ENCODE assay signal across 36 mouse cellular contexts in genomic region chr1:66608304-66608703, GRCm38 (mm10).
"Had no signal": no experiment of that assay in that cellular context is flagged by ENCODE, and none has a peak within 500 bp of the region (broad histone marks: within the 10 kb centered on the region; RNA-seq: fewer than 3 reads in every experiment).

No protein-coding gene starts in this region.

- H3K9me3 ChIP-seq: heart, embryonic 10.5 days; heart, embryonic 12.5 days; heart, embryonic 13.5 days; heart, embryonic 15.5 days; hindbrain, embryonic 10.5 days; hindbrain, embryonic 12.5 days; hindbrain, embryonic 13.5 days; hindbrain, embryonic 15.5 days; intestine, embryonic 15.5 days; kidney, embryonic 15.5 days had no signal

- H3K4me2 ChIP-seq: heart, embryonic 11.5 days; heart, embryonic 12.5 days; heart, embryonic 13.5 days; heart, embryonic 15.5 days; hindbrain, embryonic 12.5 days; hindbrain, embryonic 13.5 days; hindbrain, embryonic 14.5 days; hindbrain, embryonic 15.5 days; intestine, embryonic 15.5 days; kidney, embryonic 15.5 days had no signal

- H3K27ac ChIP-seq: heart, adult 2 months; heart, embryonic 10.5 days; heart, embryonic 13.5 days; heart, embryonic 15.5 days; hindbrain, embryonic 10.5 days; hindbrain, embryonic 12.5 days; hindbrain, embryonic 13.5 days; hindbrain, embryonic 14.5 days; hindbrain, embryonic 15.5 days; hindbrain, postnatal 0 days; intestine, embryonic 15.5 days; kidney, embryonic 15.5 days; kidney, postnatal 0 days had no signal

- DNase-seq: heart, adult 18-20 months; heart, adult 2 months; heart, postnatal 10 days; heart, postnatal 14 days; heart, postnatal 36 days; heart, postnatal 4 days; kidney, adult 11 months; kidney, adult 18-20 months; kidney, adult 2 months; kidney, adult 8-10 months; kidney, adult 9 months; kidney, postnatal 10 days; kidney, postnatal 14 days; kidney, postnatal 25 days; kidney, postnatal 36 days; kidney, postnatal 4 days; layer of hippocampus, adult 9-11 months; layer of hippocampus, postnatal 36 days had no signal

- H3K36me3 ChIP-seq: heart, embryonic 10.5 days; heart, embryonic 12.5 days; heart, embryonic 13.5 days; heart, embryonic 15.5 days; hindbrain, embryonic 10.5 days; hindbrain, embryonic 12.5 days; intestine, embryonic 15.5 days; kidney, embryonic 15.5 days had no signal

- H3K27me3 ChIP-seq: heart, embryonic 12.5 days; heart, embryonic 13.5 days; heart, embryonic 15.5 days; hindbrain, embryonic 12.5 days; hindbrain, embryonic 13.5 days; hindbrain, embryonic 15.5 days; intestine, embryonic 15.5 days; kidney, embryonic 15.5 days had no signal

- ATAC-seq: hindbrain, embryonic 16.5 days; hindbrain, postnatal 0 days; inflammation-experienced regulatory T-cells, adult 6 months; intestine, embryonic 15.5 days; intestine, embryonic 16.5 days; intestine, postnatal 0 days had no signal

- H3K9ac ChIP-seq: heart, embryonic 12.5 days; heart, embryonic 13.5 days; heart, embryonic 15.5 days; hindbrain, embryonic 12.5 days; hindbrain, embryonic 13.5 days; hindbrain, embryonic 14.5 days; hindbrain, embryonic 15.5 days; intestine, embryonic 15.5 days; kidney, embryonic 15.5 days had no signal

- H3K4me1 ChIP-seq: heart, embryonic 10.5 days; heart, embryonic 12.5 days; heart, embryonic 13.5 days; heart, embryonic 15.5 days; hindbrain, embryonic 10.5 days; hindbrain, embryonic 12.5 days; hindbrain, embryonic 13.5 days; hindbrain, embryonic 15.5 days; intestine, embryonic 15.5 days; kidney, embryonic 15.5 days had no signal

- H3K4me3 ChIP-seq: heart, adult 2 months; heart, embryonic 10.5 days; heart, embryonic 12.5 days; heart, embryonic 13.5 days; heart, embryonic 15.5 days; hindbrain, embryonic 10.5 days; hindbrain, embryonic 12.5 days; hindbrain, embryonic 13.5 days; hindbrain, embryonic 15.5 days; intestine, embryonic 15.5 days; kidney, embryonic 15.5 days had no signal
